ENCODE assay signal across 9 mouse cellular contexts in genomic region chr13:99444431-99444871, GRCm38 (mm10).
A peak's percentile ranks its signal among the peaks of the same experiment; 100 is the strongest.
DNase-seq lines count a peak whose midpoint lies in the region; ATAC-seq and TF ChIP-seq lines count a peak whose summit lies in the region.
"Had no signal": no experiment of that assay in that cellular context is flagged by ENCODE, and none has a peak within 500 bp of the region (broad histone marks: within the 10 kb centered on the region; RNA-seq: fewer than 3 reads in every experiment).

No protein-coding gene starts in this region.

- H3K4me2 ChIP-seq in forebrain, embryonic 12.5 days = peak overlapping the region; percentile 61
- peak overlapping the region; percentile 61 for H3K4me2 ChIP-seq in midbrain, embryonic 11.5 days

- peaks cover 52% of the 10 kb centered on the region for H3K36me3 ChIP-seq in E14TG2a.4 (ENCODE audit: insufficient read depth, low read length)
- peaks cover 46% of the 10 kb centered on the region for H3K36me3 ChIP-seq in forebrain, embryonic 12.5 days (replicated peaks)
- peaks cover 22% of the 10 kb centered on the region for H3K36me3 ChIP-seq in midbrain, embryonic 11.5 days (ENCODE audit: control insufficient read depth, insufficient read depth, low read length)

- DNase-seq in ES-CJ7 (ENCODE audit: low read depth, low spot score) = peak; percentile 82
- peak; percentile 96 for DNase-seq in midbrain, embryonic 11.5 days (ENCODE audit: low spot score, missing footprints)
- no peak for DNase-seq in lung, postnatal 4 days
- DNase-seq in adrenal gland, postnatal 36 days = no peak
- DNase-seq in ovary, postnatal 14 days (ENCODE audit: low spot score) = no peak
- DNase-seq: cerebellum, postnatal 25 days; thymus, postnatal 14 days had no signal

- peak overlapping the region; percentile 98 for H3K27ac ChIP-seq in forebrain, embryonic 12.5 days
- H3K27ac ChIP-seq in midbrain, embryonic 11.5 days (ENCODE audit: low read depth, low read length) = peak overlapping the region; percentile 96

- ATAC-seq in forebrain, embryonic 12.5 days (ENCODE audit: low FRiP score) = peak; percentile 90
- ATAC-seq in midbrain, embryonic 11.5 days (ENCODE audit: low FRiP score) = peak; percentile 89

- no peak for TF ChIP-seq CTCF in E14TG2a.4 (conservative IDR thresholded peaks at IDR 0.05; ENCODE audit: low read length)

- peaks cover 80% of the 10 kb centered on the region for H3K4me1 ChIP-seq in E14TG2a.4 (replicated peaks; ENCODE audit: low read depth, low read length)
- peaks cover 90% of the 10 kb centered on the region for H3K4me1 ChIP-seq in forebrain, embryonic 12.5 days
- peaks cover 68% of the 10 kb centered on the region for H3K4me1 ChIP-seq in midbrain, embryonic 11.5 days (ENCODE audit: control insufficient read depth, insufficient read depth, low read length)

- WGBS in forebrain, embryonic 12.5 days = 3% methylated on average over 10 of the region's 10 CpGs
- WGBS in midbrain, embryonic 11.5 days = 9% methylated on average over 10 of the region's 10 CpGs

- H3K9me3 ChIP-seq in E14TG2a.4 (ENCODE audit: low read length) = peaks cover 13% of the 10 kb centered on the region
- H3K9me3 ChIP-seq in forebrain, embryonic 12.5 days = no peaks in the 10 kb centered on the region
- H3K9me3 ChIP-seq in midbrain, embryonic 11.5 days (ENCODE audit: control insufficient read depth, low read length) = no peaks in the 10 kb centered on the region

- peak overlapping the region; percentile 56 for H3K9ac ChIP-seq in forebrain, embryonic 12.5 days
- H3K9ac ChIP-seq in midbrain, embryonic 11.5 days (ENCODE audit: low read length) = peak overlapping the region; percentile 73

- H3K4me3 ChIP-seq in E14TG2a.4 (replicated peaks; ENCODE audit: low read length) = peak overlapping the region; percentile 58
- peak overlapping the region; percentile 40 for H3K4me3 ChIP-seq in forebrain, embryonic 12.5 days (replicated peaks)
- H3K4me3 ChIP-seq in midbrain, embryonic 11.5 days (ENCODE audit: low read depth, low read length) = peak overlapping the region; percentile 45

- no peaks in the 10 kb centered on the region for H3K27me3 ChIP-seq in E14TG2a.4 (ENCODE audit: insufficient read depth, low read length)
- H3K27me3 ChIP-seq in forebrain, embryonic 12.5 days = no peaks in the 10 kb centered on the region
- H3K27me3 ChIP-seq in midbrain, embryonic 11.5 days (ENCODE audit: control insufficient read depth, insufficient read depth, low read length) = no peaks in the 10 kb centered on the region

Comparison
In these comparisons a context has a peak if more than half of its experiments do, and no peak if none do; other contexts are left out.
1. DNase-seq: peak in ES-CJ7 (single experiment) and midbrain, embryonic 11.5 days (single experiment); none in lung, postnatal 4 days (0 of 2), adrenal gland, postnatal 36 days (0 of 2) and ovary, postnatal 14 days (single experiment).
2. Peak in every context shown above with its lines, with median percentiles within 50 percentile points of each other: H3K4me3 ChIP-seq.